Mouse (Mus musculus) embryonic stem cell, embryonic (primary cell): Measurements from ENCODE around the gene Pcolce.

Experiments
- CTCF ChIA-PET, 4 experiments: fragments of 300-600 bp in 2 of 4; fragments of 350-600 bp in 2 of 4; sonication (Branson Sonifier 250); formaldehyde crosslinking; loops; one replicate each; lab custom pipeline; 2022; ENCODE audit warnings: inconsistent platforms in 2 of 4; lab: Charles Lee
- POLR2A ChIA-PET, 4 experiments: fragments of 300-600 bp in 2 of 4; fragments of 350-600 bp in 2 of 4; sonication (Branson Sonifier 250); formaldehyde crosslinking; loops; one replicate each; lab custom pipeline; 2022; ENCODE audit warnings: antibody characterized with exemption in 4 of 4, inconsistent platforms in 1 of 4; lab: Charles Lee

Pcolce gene

GRCm38 (mm10) chr5:137596601-137597261, 16.9 kb downstream of the Pcolce start:
- ChIA-PET POLR2A (interaction anchor here in 3 of 4 experiments (0.9 to 2.2 kb wide), 15 partner anchors 10 to 189 kb away, joined by 3 to 11 read pairs (median 4); partner anchors contain the start of genes Fbxo24 (in 1 of the 3), Gm20605 (in 1 of the 3), Lrch4 (in 1 of the 3) and Pop7 (in 1 of the 3)), CTCF (interaction anchor here in 3 of 4 experiments (0.6 to 1.9 kb wide), 5 partner anchors 11 to 784 kb away, joined by 3 to 6 read pairs (median 3); partner anchors contain the start of genes Gigyf1 (in 1 of the 3) and Sap25 (in 1 of the 3))

- CTCF ChIA-PET = interaction anchor here in 3 of 4 experiments (0.5 to 1.9 kb wide), 7 partner anchors 8 to 783 kb away, joined by 3 to 17 read pairs (median 3); partner anchors contain the start of genes Gigyf1 (in 1 of the 3) and Sap25 (in 1 of the 3)
- POLR2A ChIA-PET = interaction anchor here in 3 of 4 experiments (0.5 to 1.7 kb wide), 12 partner anchors 9 to 190 kb away, joined by 3 to 8 read pairs (median 4); partner anchors contain the start of gene Pop7 (in 1 of the 3)
Measured at GRCm38 (mm10) chr5:137595921-137596320, 17.7 kb downstream of the Pcolce start.

- CTCF ChIA-PET = interaction anchor here in 3 of 4 experiments (0.6 to 1.7 kb wide), 5 partner anchors 10 to 511 kb away, joined by 3 to 5 read pairs (median 3); partner anchors contain the start of gene Actl6b (in 1 of the 3)
- POLR2A ChIA-PET = interaction anchor here in 2 of 4 experiments (0.7 to 1.2 kb wide), 3 partner anchors 8 to 16 kb away, joined by 4 read pairs; partner anchors contain the start of gene Mospd3 (in 1 of the 2)
Measured at GRCm38 (mm10) chr5:137590507-137590906, 23.1 kb downstream of the Pcolce start.

- POLR2A ChIA-PET = interaction anchor here in 2 of 4 experiments (0.6 to 1.3 kb wide), 5 partner anchors 28 to 140 kb away, joined by 3 to 5 read pairs (median 3); no protein-coding TSS in a partner anchor
- CTCF ChIA-PET = interaction anchor here in 1 of 4 experiments (1.2 kb wide), 1 partner anchor 11 kb away, joined by 3 read pairs; no protein-coding TSS in a partner anchor
Measured at GRCm38 (mm10) chr5:137584976-137585375, 28.6 kb downstream of the Pcolce start.

GRCm38 (mm10) chr5:137583670-137584169, 29.9 kb downstream of the Pcolce start:
- ChIA-PET POLR2A (interaction anchor here in 2 of 4 experiments (1.1 to 1.6 kb wide), 2 partner anchors 42 to 60 kb away, joined by 3 read pairs; no protein-coding TSS in a partner anchor), CTCF (interaction anchor here in 2 of 4 experiments (0.6 to 1.3 kb wide), 5 partner anchors 9 to 526 kb away, joined by 3 to 5 read pairs (median 4); partner anchors contain the start of genes Actl6b (in 1 of the 2) and Gigyf1 (in 1 of the 2))

- POLR2A ChIA-PET = interaction anchor here in 2 of 4 experiments (0.6 to 1.6 kb wide), 3 partner anchors 8 to 59 kb away, joined by 3 to 4 read pairs (median 4); partner anchors contain the start of gene Tfr2 (in 1 of the 2)
- CTCF ChIA-PET = interaction anchor here in 1 of 4 experiments (0.6 to 1.0 kb wide), 3 partner anchors 29 to 303 kb away, joined by 3 to 4 read pairs (median 3); partner anchors contain the start of genes Actl6b and Gigyf1
Measured at GRCm38 (mm10) chr5:137582702-137583101, 30.9 kb downstream of the Pcolce start.

- ChIA-PET CTCF (no interaction called here), POLR2A (interaction anchor here in 2 of 4 experiments (0.6 kb wide), 2 partner anchors 11 to 632 kb away, joined by 3 read pairs; no protein-coding TSS in a partner anchor)
Measured at GRCm38 (mm10) chr5:137580246-137580645, 33.3 kb downstream of the Pcolce start.

- ChIA-PET POLR2A (interaction anchor here in 3 of 4 experiments (0.5 to 1.4 kb wide), 15 partner anchors 16 to 635 kb away, joined by 3 to 4 read pairs (median 3); partner anchors contain the start of genes Pop7 (in 2 of the 3), Fbxo24 (in 1 of the 3), Lrch4 (in 1 of the 3) and Mospd3 (in 1 of the 3)), CTCF (interaction anchor here in 3 of 4 experiments (0.6 to 1.7 kb wide), 13 partner anchors 9 to 434 kb away, joined by 3 to 12 read pairs (median 4); partner anchors contain the start of genes Gigyf1 (in 1 of the 3) and Pop7 (in 1 of the 3))
Measured at GRCm38 (mm10) chr5:137574470-137574901, 39.1 kb downstream of the Pcolce start.

- ChIA-PET CTCF (interaction anchor here in 2 of 4 experiments (0.6 to 1.5 kb wide), 3 partner anchors 58 to 189 kb away, joined by 3 read pairs; partner anchors contain the start of gene Pop7 (in 1 of the 2)), POLR2A (interaction anchor here in 2 of 4 experiments (0.6 to 0.8 kb wide), 3 partner anchors 15 to 620 kb away, joined by 3 read pairs; no protein-coding TSS in a partner anchor)
Measured at GRCm38 (mm10) chr5:137570691-137571586, 42.6 kb downstream of the Pcolce start.

- ChIA-PET POLR2A (interaction anchor here in 3 of 4 experiments (0.6 to 2.0 kb wide), 12 partner anchors 11 to 498 kb away, joined by 3 to 6 read pairs (median 3); partner anchors contain the start of genes Fbxo24 (in 1 of the 3), Lrch4 (in 1 of the 3), Pop7 (in 1 of the 3) and Serpine1 (in 1 of the 3)), CTCF (interaction anchor here in 1 of 4 experiments (1.2 to 1.3 kb wide), 3 partner anchors 52 to 220 kb away, joined by 3 to 4 read pairs (median 4); partner anchors contain the start of genes Ephb4, Gigyf1 and Pop7)
Measured at GRCm38 (mm10) chr5:137570181-137570580, 43.4 kb downstream of the Pcolce start.

- CTCF ChIA-PET = interaction anchor here in 3 of 4 experiments (0.6 to 1.3 kb wide), 7 partner anchors 13 to 305 kb away, joined by 3 to 4 read pairs (median 3); partner anchors contain the start of genes Ephb4 (in 1 of the 3), Gigyf1 (in 1 of the 3) and Pop7 (in 1 of the 3)
- POLR2A ChIA-PET = interaction anchor here in 3 of 4 experiments (0.6 to 2.0 kb wide), 17 partner anchors 10 to 1300 kb away, joined by 3 to 8 read pairs (median 3); partner anchors contain the start of genes Epo (in 1 of the 3), Fbxo24 (in 1 of the 3), Gnb2 (in 1 of the 3) and Lrch4 (in 1 of the 3)
Measured at GRCm38 (mm10) chr5:137569665-137570064, 43.9 kb downstream of the Pcolce start, which contains the start of gene Tfr2. Gene Tfr2, plus strand, starts transcription at chr5:137569840.

- ChIA-PET CTCF (interaction anchor here in 2 of 4 experiments (0.6 to 1.3 kb wide), 6 partner anchors 13 to 1729 kb away, joined by 3 to 14 read pairs (median 4); partner anchors contain the start of genes Ephb4 (in 1 of the 2) and Gigyf1 (in 1 of the 2)), POLR2A (interaction anchor here in 3 of 4 experiments (0.6 to 2.0 kb wide), 14 partner anchors 10 to 625 kb away, joined by 3 to 8 read pairs (median 3); partner anchors contain the start of genes Epo (in 1 of the 3), Fbxo24 (in 1 of the 3), Gnb2 (in 1 of the 3) and Lrch4 (in 1 of the 3))
Measured at GRCm38 (mm10) chr5:137569031-137569430, 44.6 kb downstream of the Pcolce start.

GRCm38 (mm10) chr5:137568223-137568798, 45.3 kb downstream of the Pcolce start:
- POLR2A ChIA-PET = interaction anchor here in 3 of 4 experiments (0.5 to 2.0 kb wide), 12 partner anchors 11 to 624 kb away, joined by 3 to 8 read pairs (median 4); partner anchors contain the start of genes Epo (in 1 of the 3), Gnb2 (in 1 of the 3) and Srrt (in 1 of the 3)
- CTCF ChIA-PET = interaction anchor here in 2 of 4 experiments (0.6 to 1.2 kb wide), 3 partner anchors 15 to 1730 kb away, joined by 3 to 14 read pairs (median 3); partner anchors contain the start of gene Actl6b (in 1 of the 2)

- CTCF ChIA-PET = no interaction called here
- POLR2A ChIA-PET = interaction anchor here in 2 of 4 experiments (0.5 to 1.2 kb wide), 4 partner anchors 29 to 210 kb away, joined by 3 read pairs; partner anchors contain the start of gene Pop7 (in 1 of the 2)
Measured at GRCm38 (mm10) chr5:137566416-137566815, 47.2 kb downstream of the Pcolce start.

- ChIA-PET CTCF (interaction anchor here in 2 of 4 experiments (0.5 to 1.3 kb wide), 2 partner anchors 21 to 227 kb away, joined by 3 to 4 read pairs; no protein-coding TSS in a partner anchor), POLR2A (interaction anchor here in 1 of 4 experiments (0.5 kb wide), 1 partner anchor 211 kb away, joined by 3 read pairs; no protein-coding TSS in a partner anchor)
Measured at GRCm38 (mm10) chr5:137565744-137566143, 47.8 kb downstream of the Pcolce start.
